Mouse (Mus musculus) Muller cell, postnatal 12 days (primary cell): ENCODE data around the gene Gnai1.

Experiments used
- DNase-seq: peaks from one replicate; pipeline ENCODE4 v3.0.0-alpha.2; 2015; ENCODE audit errors: inconsistent ontology term

Gene Gnai1

GRCm38 (mm10) chr5:18288079-18288478 is 72.1 kb downstream of the Gnai1 start:
- DNase-seq = no peak

- no peak for DNase-seq
Observed at GRCm38 (mm10) chr5:18282095-18282494, 78.1 kb downstream of the Gnai1 start.

- no peak for DNase-seq
Observed at GRCm38 (mm10) chr5:18274352-18274940, 85.7 kb downstream of the Gnai1 start.

- DNase-seq = no peak
Observed at GRCm38 (mm10) chr5:18273291-18274284, 86.6 kb downstream of the Gnai1 start.

GRCm38 (mm10) chr5:18250379-18251017 is 109.7 kb downstream of the Gnai1 start:
- DNase-seq = no peak

- no peak for DNase-seq
Observed at GRCm38 (mm10) chr5:18249132-18249531, 111.0 kb downstream of the Gnai1 start.

- no peak for DNase-seq
Observed at GRCm38 (mm10) chr5:18229396-18229795, 130.8 kb downstream of the Gnai1 start.

- no peak for DNase-seq
Observed at GRCm38 (mm10) chr5:18228866-18229265, 131.3 kb downstream of the Gnai1 start.

- DNase-seq = no peak
Observed at GRCm38 (mm10) chr5:18220873-18221272, 139.3 kb downstream of the Gnai1 start.

GRCm38 (mm10) chr5:18218292-18218691 is 141.9 kb downstream of the Gnai1 start:
- no peak for DNase-seq

- no peak for DNase-seq
Observed at GRCm38 (mm10) chr5:18217856-18218255, 142.3 kb downstream of the Gnai1 start.
